Mouse (Mus musculus) forebrain, embryonic 16.5 days (tissue): ENCODE data around the gene Ybx1. TPM values are rescaled to one million over a fixed set of nuclear protein-coding genes. Genes with fewer than 3 reads are reported as not detected.

Experiments
- ATAC-seq: fragments of 200-750 bp; cut with Nextera tagmentation; 2 replicates; pipeline ENCODE4 v1.8.0; 2017; ENCODE audit warnings: mild to moderate bottlenecking, moderate library complexity
- H3K27ac ChIP-seq: fragments of 300-500 bp; sonication (generic); 2 replicates; pipeline ENCODE4 v1.5.1; 2014; ENCODE audit warnings: low read length, control low read depth
- H3K27me3 ChIP-seq: fragments of 300-500 bp; sonication (generic); replicated peaks from 2 replicates; pipeline ENCODE4 v1.6.1; 2014; ENCODE audit warnings: low read length; ENCODE audit not compliant: control insufficient read depth, insufficient read depth
- H3K36me3 ChIP-seq: fragments of 300-500 bp; sonication (generic); 2 replicates; pipeline ENCODE4 v1.6.1; 2014; ENCODE audit not compliant: control insufficient read depth, insufficient read depth
- H3K4me1 ChIP-seq: fragments of 300-500 bp; sonication (generic); replicated peaks from 2 replicates; pipeline ENCODE4 v1.6.1; 2014; ENCODE audit warnings: low read length; ENCODE audit not compliant: control insufficient read depth, insufficient read depth
- H3K4me2 ChIP-seq: fragments of 300-500 bp; sonication (generic); 2 replicates; pipeline ENCODE4 v1.6.1; 2014; ENCODE audit warnings: mild to moderate bottlenecking, low read length, control low read depth
- H3K4me3 ChIP-seq: fragments of 300-500 bp; sonication (generic); replicated peaks from 2 replicates; pipeline ENCODE4 v1.5.1; 2014; ENCODE audit warnings: mild to moderate bottlenecking, low read length, control low read depth
- H3K9ac ChIP-seq: fragments of 300-500 bp; sonication (generic); replicated peaks from 2 replicates; pipeline ENCODE4 v1.6.1; 2014; ENCODE audit warnings: low read depth, low read length, control low read depth
- H3K9me3 ChIP-seq: fragments of 300-500 bp; sonication (generic); 2 replicates; pipeline ENCODE4 v1.6.1; 2016; ENCODE audit warnings: low read length; ENCODE audit not compliant: control insufficient read depth
- WGBS: fragments of 180-500 bp; shearing (Covaris S2); extraction: QIAGEN DNeasy Blood & Tissue Kit; methylation state at CpG from one replicate; pipeline ENCODE4 v1.1.7; 2014; 5-methylcytosine and 5-hydroxymethylcytosine counted together
- polyA plus RNA-seq: library from polyadenylated mRNA; unstranded; fragments of >200 nt; fragmentation: Nextera tagmentation; extraction: Ambion mirVana; gene quantifications from 2 replicates; pipeline ENCODE4 v1.2.1, GENCODE M21; 2015

The Ybx1 gene
- polyA plus RNA-seq, 1 experiment from 2014 or later, result 731 TPM

DNA sequence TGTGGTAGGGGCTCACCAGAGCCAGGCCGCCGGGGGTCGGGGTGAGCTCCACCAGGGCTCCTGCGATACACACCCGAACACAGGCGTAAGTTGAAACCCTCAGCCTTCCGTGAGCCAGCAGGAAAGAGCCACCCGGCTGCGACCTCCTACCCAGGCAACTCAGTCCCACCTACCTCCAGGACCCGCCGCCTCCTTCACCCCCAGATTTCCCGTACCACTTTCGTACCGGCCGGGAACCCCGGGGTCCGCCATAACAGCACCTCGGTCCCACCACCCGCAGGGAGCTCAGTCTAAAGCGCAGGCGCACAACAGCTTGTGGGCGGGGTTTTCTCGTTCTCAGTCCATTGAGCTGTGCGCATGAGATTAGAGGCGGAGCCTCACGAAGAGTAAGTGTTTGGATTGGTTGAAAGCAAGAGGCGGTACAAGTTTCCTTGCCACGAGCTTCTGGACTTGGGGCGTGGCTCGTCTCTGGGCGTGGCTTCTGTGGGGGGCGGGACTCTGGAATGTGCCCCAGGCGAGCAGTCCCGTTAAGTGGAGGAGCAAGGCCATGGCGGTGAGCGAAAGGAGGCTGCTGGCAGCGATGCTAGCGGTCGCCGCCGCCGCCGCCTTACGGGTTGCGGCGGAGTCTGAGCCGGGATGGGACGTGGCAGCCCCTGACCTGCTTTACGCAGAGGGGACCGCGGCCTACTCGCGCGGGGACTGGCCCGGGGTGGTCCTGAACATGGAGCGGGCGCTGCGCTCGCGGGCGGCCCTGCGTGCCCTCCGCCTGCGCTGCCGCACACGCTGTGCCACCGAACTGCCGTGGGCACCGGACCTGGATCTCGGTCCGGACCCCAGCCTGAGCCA lies 61.8 kb downstream of the Ybx1 start, which contains the start of the genes AU022252 and P3h1:
Gene AU022252 (minus strand): TSS at position 303 of the 846 bp plus-strand sequence.
Gene P3h1 (plus strand): TSS at position 506 of the 846 bp plus-strand sequence.
- H3K4me2 ChIP-seq, result peak within 1 kb of the TSS; percentile 91
- peak within 1 kb of the TSS; percentile 60 for H3K27ac ChIP-seq
- under 1% methylated on average over 71 of the region's 71 CpGs for WGBS
- ATAC-seq, result peak; percentile 96
- H3K9ac ChIP-seq, result peak within 1 kb of the TSS; percentile 79
- peak within 1 kb of the TSS; percentile 86 for H3K4me3 ChIP-seq
- H3K9me3 ChIP-seq, result no peaks in the 10 kb centered on the region
- no peaks in the 10 kb centered on the region for H3K27me3 ChIP-seq
- H3K36me3 ChIP-seq, result peaks cover 2% of the 10 kb centered on the region; the same call in 1 of the 2 replicates
- peaks cover 16% of the 10 kb centered on the region for H3K4me1 ChIP-seq

Other genes with a start within 250 kb of the Ybx1 start
- 88.3 and 103 TPM in 2 replicates for gene Slc2a1, start 185.9 kb downstream of the Ybx1 start, polyA plus RNA-seq
- gene Zfp691, start 120.4 kb downstream of the Ybx1 start, polyA plus RNA-seq, result 3.7 and 6.1 TPM in 2 replicates
- gene Ermap, start 104.6 kb downstream of the Ybx1 start, polyA plus RNA-seq, result 0.16 and 0.54 TPM in 2 replicates
- 235 and 249 TPM in 2 replicates for gene Svbp, start 99.3 kb downstream of the Ybx1 start, polyA plus RNA-seq
- 0.39 and 0.49 TPM in 2 replicates for gene Tmem269, start 76.4 kb downstream of the Ybx1 start, polyA plus RNA-seq
- gene AU022252, start 61.9 kb downstream of the Ybx1 start, polyA plus RNA-seq, result 27.9 and 30.1 TPM in 2 replicates
- gene P3h1, start 61.7 kb downstream of the Ybx1 start, polyA plus RNA-seq, result 9.3 and 9.4 TPM in 2 replicates
- gene Cldn19, start 39.2 kb downstream of the Ybx1 start, polyA plus RNA-seq, result 0.08 and 0.09 TPM in 2 replicates
- 60.5 and 63.3 TPM in 2 replicates for gene Ppih, start 25.9 kb upstream of the Ybx1 start, polyA plus RNA-seq
- 11.4 and 15.5 TPM in 2 replicates for gene Ccdc30, start 120.9 kb upstream of the Ybx1 start, polyA plus RNA-seq
- 16.2 and 16.4 TPM in 2 replicates for gene Ppcs, start 127.8 kb upstream of the Ybx1 start, polyA plus RNA-seq
- 0.14 and 0.29 TPM in 2 replicates for gene Zmynd12, start 128.2 kb upstream of the Ybx1 start, polyA plus RNA-seq
- 22.9 and 23.3 TPM in 2 replicates for gene Rimkla, start 198.0 kb upstream of the Ybx1 start, polyA plus RNA-seq
- 39.0 and 41.4 TPM in 2 replicates for gene Foxj3, start 242.4 kb upstream of the Ybx1 start, polyA plus RNA-seq
- 5.3 and 8.6 TPM in 2 replicates for gene Frg2f1, start 244.9 kb upstream of the Ybx1 start, polyA plus RNA-seq